Mouse (Mus musculus) thymus, postnatal 14 days (tissue): ENCODE measurements around the gene Myh7b.

Source experiments
- DNase-seq: peaks from one replicate; pipeline ENCODE4 v3.0.0; 2021

The Myh7b gene

GRCm38 (mm10) chr2:155610978-155611377 lies at the start of gene Myh7b:
Gene Myh7b, plus strand, starts transcription at chr2:155611212.
- no peak for DNase-seq

- no peak for DNase-seq
These were observed 48.8 kb upstream of the Myh7b start for GRCm38 (mm10) chr2:155562209-155562608.

GRCm38 (mm10) chr2:155562934-155563333 lies 48.1 kb upstream of the Myh7b start:
- no peak for DNase-seq

- DNase-seq = no peak
These were observed 43.3 kb upstream of the Myh7b start for GRCm38 (mm10) chr2:155567751-155568150.

GRCm38 (mm10) chr2:155569223-155569807 lies 41.7 kb upstream of the Myh7b start:
- DNase-seq = no peak

- no peak for DNase-seq
These were observed 38.0 kb upstream of the Myh7b start for GRCm38 (mm10) chr2:155573001-155573400.

GRCm38 (mm10) chr2:155573996-155574395 lies 37.0 kb upstream of the Myh7b start:
- no peak for DNase-seq

- DNase-seq = no peak
These were observed 36.3 kb upstream of the Myh7b start for GRCm38 (mm10) chr2:155574700-155575099.

- no peak for DNase-seq
These were observed 34.4 kb upstream of the Myh7b start for GRCm38 (mm10) chr2:155576656-155577055.

- DNase-seq = no peak
These were observed 30.7 kb upstream of the Myh7b start for GRCm38 (mm10) chr2:155580331-155580730.

GRCm38 (mm10) chr2:155582384-155582995 lies 28.5 kb upstream of the Myh7b start:
- no peak for DNase-seq

GRCm38 (mm10) chr2:155582996-155583395 lies 28.0 kb upstream of the Myh7b start:
- no peak for DNase-seq

GRCm38 (mm10) chr2:155583927-155584530 lies 27.0 kb upstream of the Myh7b start:
- peak; percentile 53 for DNase-seq

GRCm38 (mm10) chr2:155585082-155585481 lies 25.9 kb upstream of the Myh7b start:
- DNase-seq = no peak

GRCm38 (mm10) chr2:155585486-155585885 lies 25.5 kb upstream of the Myh7b start:
- no peak for DNase-seq

GRCm38 (mm10) chr2:155588136-155588535 lies 22.9 kb upstream of the Myh7b start:
- no peak for DNase-seq

GRCm38 (mm10) chr2:155589521-155589920 lies 21.5 kb upstream of the Myh7b start:
- DNase-seq = no peak

GRCm38 (mm10) chr2:155590876-155591275 lies 20.1 kb upstream of the Myh7b start:
- DNase-seq = no peak

GRCm38 (mm10) chr2:155591676-155592075 lies 19.3 kb upstream of the Myh7b start:
- DNase-seq = no peak

- peak; percentile 97 for DNase-seq
These were observed 18.7 kb upstream of the Myh7b start, which contains the start of gene Gss for GRCm38 (mm10) chr2:155592137-155592853. Gene Gss, minus strand, starts transcription at chr2:155592810.

GRCm38 (mm10) chr2:155592854-155593283 lies 18.1 kb upstream of the Myh7b start:
- no peak for DNase-seq

- no peak for DNase-seq
These were observed 15.5 kb upstream of the Myh7b start for GRCm38 (mm10) chr2:155595516-155595915.

- no peak for DNase-seq
These were observed 7.3 kb upstream of the Myh7b start for GRCm38 (mm10) chr2:155603707-155604106.
